Mouse (Mus musculus) thymus, adult 2 months (tissue): Measurements from ENCODE around the gene Nvl.

Source experiments
- CTCF ChIP-seq: fragments of 200-500 bp; IDR thresholded peaks from 2 replicates; pipeline ENCODE4 v1.5.1; 2012; ENCODE audit warnings: mild to moderate bottlenecking, control low read depth, low read length, moderate library complexity, borderline replicate concordance; ENCODE audit not compliant: control insufficient read depth, poor library complexity, insufficient read depth; ENCODE audit errors: extremely low read depth
- POLR2A ChIP-seq: fragments of 200-500 bp; IDR thresholded peaks from 2 replicates; pipeline ENCODE4 v1.6.1; 2012; ENCODE audit warnings: mild to moderate bottlenecking, low read length, control low read depth, moderate library complexity; ENCODE audit not compliant: control insufficient read depth, poor library complexity, insufficient read depth; ENCODE audit errors: extremely low read depth

GRCm38 (mm10) chr1:181146187-181146586, 2.2 kb upstream of the Nvl start:
- TF ChIP-seq CTCF (no peak), POLR2A (no peak)
